Mouse (Mus musculus) testis, postnatal 10 days (tissue): ENCODE results near the gene Gng8.

Experiments used
- DNase-seq: peaks from one replicate; pipeline ENCODE4 v3.0.0; 2021; ENCODE audit warnings: low spot score

Gene Gng8

DNA sequence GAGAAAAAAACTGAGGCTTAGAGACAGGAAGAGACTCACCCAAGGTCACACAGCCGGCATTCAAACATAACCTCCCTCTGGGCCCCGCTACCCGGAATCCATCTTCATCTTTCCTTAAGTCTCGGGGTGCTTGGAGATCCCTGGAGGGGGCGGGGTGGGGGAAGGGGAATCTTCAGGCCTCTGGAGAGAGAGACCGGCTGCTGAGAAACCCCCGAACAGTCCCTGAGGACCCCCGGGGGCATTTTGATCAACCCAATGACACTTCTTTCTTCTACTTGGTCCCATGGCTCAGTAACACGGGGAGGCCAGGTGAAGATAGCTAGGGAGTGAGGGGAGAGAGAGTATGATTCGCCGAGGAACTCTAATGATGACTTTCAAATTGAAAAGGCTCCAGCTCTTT, 15.6 kb upstream of the Gng8 start:
- no peak for DNase-seq

DNA sequence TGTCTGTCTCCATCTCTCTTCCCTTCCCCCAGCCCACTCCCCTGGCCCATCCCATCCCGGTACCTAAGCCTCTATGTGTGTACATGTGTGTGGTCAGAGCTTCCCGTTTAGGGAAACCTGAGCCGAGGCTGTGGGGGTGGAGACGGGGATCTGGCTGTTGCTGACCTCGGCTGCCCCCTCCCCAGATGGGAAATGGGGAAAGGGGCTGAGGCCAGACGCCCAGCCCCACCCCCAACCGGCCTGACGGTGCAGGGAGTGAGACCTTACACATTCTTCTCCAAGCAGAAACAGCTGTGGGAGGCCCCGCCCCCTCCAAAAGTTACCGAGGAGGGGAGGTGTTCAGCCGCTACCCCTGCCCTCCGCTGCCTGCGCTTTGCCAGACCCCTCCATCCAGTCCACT, 15.0 kb upstream of the Gng8 start:
- DNase-seq, result peak; percentile 79

DNA sequence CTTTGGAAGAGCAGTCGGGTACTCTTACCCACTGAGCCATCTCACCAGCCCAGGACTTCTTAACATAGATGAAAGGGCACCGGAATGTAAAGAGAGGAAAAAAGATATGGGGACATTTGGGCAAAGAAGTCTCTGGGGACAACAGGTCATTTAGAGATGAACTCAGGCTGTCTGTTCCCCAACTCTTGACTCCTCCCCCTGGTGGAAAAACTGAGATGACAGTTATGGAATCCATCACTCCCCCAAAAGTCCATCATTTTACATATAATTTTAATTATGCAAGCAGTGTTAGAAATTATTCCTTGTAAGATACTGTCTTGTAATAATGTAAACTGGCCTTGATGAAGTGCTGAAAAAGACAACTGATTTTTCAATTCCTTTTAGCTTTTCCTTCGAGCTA, 13.9 kb upstream of the Gng8 start:
- DNase-seq, result no peak

DNA sequence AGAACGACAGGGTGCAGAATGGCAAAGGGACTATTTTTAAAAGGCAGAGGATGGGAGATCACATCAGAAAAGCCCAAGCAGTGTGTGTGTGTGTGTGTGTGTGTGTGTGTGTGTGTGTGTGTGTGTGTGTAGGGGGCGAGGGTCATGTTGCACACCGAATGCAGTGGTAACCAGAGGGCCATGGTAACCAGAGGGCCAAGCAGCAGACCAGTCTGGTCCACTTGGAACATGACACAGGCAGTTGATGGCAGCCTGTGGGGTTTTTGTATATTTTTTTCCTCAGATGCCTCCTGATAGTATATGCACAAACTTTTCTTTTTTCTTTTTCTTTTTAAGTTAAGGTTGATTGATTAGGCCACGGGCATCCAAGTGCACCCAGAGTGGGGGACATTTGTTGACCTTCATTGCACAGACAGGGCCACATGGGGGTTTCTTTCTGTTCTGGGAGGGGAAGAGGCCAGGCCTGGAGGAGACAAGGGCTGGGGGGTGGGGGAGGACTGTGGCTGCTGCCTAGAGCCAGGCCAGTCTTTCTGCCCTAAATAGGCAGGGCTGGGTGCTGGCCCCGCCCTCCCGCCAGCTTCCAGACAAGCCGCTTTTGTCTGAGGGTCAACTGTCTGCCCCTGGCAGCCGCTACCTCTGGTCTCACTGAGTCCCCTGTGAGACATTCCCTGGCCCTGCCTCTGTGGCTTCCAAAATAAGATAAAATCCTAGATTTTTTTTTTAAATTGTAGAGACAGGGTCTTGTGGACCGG, 11.6 kb upstream of the Gng8 start:
- no peak for DNase-seq

DNA sequence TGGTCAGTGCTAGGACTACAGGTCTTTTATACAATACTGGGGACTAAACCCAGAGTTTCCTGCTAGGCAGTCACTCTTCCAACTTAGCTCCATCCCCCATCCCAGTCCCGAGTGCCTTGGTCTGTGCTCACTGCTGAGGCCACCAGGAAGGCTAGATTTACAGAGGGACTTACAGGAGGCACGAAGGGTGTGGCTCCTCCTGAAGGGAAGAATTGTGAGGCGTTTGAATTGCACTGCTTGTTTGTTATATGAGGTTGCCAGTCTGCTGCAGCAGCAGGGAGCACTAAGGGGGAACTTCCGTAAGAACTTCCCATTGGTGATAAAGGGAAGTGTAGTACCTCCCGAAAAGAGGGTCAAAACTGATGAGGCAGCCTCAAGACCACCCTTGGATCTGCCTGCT, 11.0 kb upstream of the Gng8 start:
- no peak for DNase-seq

DNA sequence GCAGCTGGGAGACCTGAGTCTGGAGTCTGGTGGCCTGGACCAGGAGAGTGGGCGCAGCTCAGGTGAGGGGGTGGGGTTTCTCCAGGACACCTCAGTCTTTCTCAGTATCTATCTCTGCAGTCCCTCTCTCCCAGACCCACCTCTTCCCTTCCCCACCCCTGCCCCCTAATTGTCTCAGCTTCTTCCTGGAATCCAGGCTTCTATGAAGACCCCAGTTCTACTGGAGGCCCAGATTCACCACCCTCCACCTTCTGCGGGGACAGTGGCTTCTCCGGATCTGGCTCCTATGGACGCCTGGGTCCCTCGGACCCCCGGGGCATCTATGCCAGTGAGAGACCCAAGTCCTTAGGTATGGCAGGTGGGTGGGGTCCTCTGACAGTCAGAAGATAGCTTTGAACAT, 8.4 kb upstream of the Gng8 start:
- DNase-seq, result no peak

DNA sequence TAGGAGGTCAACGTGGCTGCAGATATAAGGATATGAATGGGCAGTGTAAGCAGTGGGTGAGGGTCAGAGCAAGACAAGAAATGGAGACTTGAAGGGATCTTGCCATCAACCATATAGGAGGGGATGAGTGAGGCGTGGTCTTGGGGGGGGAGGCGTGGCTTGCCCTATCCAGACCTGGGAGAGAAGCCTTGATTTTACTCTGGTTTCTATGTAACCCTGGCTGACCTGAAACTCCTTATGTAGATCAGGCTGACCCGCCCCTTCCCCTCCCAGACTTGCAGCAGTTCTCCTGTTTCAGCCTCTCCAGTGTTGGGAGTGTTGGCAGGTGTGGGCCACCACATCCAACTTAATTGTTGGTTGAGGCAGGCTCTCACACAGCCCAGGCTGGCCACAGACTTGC, 7.3 kb upstream of the Gng8 start:
- no peak for DNase-seq

DNA sequence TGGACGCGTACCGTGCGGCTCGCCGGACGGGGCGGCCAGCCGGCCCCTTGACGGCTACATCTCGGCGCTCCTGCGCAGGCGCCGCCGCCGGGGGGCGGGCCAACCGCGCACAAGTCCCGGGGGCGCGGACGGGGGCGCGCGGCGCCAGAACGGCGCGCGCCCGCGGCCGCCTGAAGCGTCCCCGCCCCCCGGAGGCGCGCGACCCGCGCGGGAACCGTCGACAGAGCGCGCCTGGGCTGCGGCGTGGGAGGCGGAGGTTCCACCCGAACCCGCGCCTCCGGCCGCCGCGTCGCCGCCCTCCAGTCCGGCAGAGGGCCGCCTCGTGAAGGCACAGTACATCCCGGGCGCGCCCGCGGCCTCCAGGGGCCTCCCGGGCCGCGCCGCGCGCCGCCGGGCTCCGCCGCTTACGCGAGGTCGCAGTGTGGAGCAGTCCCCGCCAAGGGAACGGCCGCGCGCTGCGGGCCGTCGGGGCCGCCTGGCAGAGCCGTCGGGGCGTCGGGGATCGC, 6.3 kb upstream of the Gng8 start:
- peak; percentile 59 for DNase-seq

DNA sequence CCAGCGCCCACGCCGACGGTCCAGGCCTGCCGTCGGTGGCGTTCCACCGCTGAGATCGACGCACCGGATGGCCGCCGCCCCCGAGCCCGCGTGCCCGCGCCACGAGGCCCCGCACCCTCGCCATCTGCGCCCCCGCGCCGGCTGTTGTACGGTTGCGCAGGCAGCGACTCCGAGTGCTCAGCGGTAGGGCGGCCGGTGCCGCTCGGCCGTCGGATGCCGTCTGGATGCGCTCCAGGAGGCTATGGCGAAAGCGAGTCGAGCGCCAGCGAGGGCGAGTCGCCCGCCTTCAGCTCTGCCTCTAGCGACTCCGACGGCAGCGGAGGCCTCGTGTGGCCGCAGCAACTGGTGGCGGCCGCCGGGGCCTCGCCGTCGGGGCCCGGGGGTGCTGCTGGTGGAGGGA, 5.7 kb upstream of the Gng8 start:
- DNase-seq, result no peak

DNA sequence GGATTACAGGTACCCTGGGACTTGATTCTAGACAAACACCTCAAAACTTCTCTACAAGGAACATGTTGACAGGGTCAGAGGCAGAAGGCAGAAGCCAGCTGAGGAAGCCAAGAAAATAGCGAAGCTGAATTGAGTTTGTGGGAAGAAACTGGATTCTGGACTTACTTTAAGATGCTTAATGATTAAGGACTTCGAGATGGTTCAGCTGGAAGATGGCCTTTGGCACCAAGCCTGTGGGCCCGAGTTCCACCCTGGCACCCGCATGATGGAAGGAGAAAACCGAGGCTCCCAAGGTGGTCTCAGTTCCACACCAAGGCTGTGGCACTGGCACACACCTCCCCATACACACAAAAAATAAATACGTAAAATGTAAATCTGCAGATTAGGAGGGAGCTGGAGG, 1.1 kb upstream of the Gng8 start:
- no peak for DNase-seq

DNA sequence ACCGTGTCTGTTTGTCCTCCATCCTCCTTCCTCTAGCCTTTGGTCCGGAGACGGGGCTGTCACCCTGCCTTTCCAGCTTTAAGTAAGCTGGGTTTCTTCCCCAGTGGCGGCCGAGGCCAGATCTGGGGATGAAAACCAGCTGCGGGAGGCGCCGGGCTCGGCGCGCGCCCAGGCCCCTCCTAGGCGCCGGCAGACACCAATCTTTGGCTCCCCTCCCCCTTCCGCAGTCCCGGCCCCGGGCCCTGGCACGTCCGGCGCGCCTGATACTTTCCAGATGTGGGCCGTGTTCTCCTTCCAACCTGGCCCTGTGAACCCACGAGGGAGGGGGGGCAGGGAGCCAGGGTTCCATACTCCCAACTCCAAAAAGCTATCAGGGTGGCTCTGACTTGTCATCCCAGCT, 642 bp upstream of the Gng8 start:
- peak; percentile 87 for DNase-seq

DNA sequence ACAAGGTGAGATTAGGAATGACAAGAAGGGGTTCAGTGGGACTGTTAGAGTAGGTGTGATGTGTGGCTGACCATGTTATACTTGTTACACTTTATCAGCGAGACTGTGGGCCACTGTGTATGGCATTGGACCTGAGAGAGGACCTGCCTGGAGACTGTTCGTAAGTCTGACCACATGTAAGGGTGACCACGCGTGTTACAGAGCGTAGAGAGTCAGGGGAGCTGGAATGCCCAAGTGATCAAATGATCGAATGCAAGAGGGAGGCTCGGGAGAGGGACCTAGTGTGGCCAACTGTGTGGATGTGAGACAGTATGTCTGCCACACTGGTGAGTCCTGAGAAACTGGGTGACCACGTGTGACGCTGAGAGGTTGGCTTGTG, 755 bp downstream of the Gng8 start:
- DNase-seq, result no peak

DNA sequence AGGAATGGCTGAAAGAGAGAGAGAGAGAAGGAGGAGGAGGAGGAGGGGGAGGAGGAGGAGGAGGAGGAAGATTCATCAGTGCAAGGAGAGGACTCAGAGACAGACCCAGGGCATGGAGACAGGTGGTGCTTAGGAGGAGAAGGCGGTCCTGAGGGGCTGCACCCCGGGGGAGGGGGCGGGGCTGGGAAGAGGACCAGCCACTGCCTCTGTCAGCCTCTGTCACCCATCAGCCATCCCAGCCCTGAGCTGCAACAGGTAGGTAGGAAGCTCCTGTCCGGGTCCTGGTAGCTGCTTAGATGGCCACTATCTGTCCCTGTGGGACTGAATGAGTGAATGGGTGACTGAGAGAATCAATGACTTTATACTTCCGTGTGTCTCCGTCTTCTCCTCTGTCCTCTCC, 2.0 kb downstream of the Gng8 start:
- DNase-seq, result peak; percentile 64

DNA sequence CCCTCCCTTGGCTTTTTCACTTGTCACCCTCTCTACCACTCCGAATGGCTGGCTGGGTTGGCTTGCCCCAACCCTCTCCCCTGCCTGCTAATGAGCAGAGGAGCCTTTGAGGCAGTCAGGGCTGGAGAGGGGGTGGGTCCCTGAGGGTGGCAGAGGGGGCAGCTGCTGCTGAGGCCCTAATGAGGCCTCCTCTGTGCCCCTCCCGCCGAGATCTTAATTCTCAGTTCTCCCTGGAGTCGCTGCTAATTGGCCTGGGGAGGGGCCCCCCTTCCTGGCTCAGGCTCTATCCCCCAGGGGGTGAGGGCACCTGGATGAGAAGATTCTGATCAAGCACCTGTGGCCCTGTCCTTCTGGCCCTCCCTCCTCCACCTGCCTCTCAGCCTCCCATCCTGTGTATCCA, 2.7 kb downstream of the Gng8 start:
- DNase-seq, result peak; percentile 43

DNA sequence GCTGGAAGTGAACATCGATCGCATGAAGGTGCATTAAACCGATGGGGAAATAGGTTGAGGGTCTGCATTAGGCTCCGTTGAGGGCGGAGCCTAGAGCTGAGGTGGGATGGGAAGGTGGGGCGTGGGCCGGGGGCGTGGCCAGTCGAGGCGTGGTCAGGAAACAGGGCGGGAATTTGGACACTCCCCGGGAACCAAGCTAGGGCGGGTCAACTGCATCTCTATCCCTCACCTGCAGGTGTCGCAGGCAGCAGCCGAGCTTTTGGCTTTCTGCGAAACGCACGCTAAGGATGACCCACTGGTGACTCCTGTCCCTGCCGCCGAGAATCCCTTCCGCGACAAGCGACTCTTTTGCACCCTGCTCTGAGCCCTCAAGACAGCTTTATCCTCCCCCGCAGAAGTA, 3.4 kb downstream of the Gng8 start:
- DNase-seq, result peak; percentile 91

DNA sequence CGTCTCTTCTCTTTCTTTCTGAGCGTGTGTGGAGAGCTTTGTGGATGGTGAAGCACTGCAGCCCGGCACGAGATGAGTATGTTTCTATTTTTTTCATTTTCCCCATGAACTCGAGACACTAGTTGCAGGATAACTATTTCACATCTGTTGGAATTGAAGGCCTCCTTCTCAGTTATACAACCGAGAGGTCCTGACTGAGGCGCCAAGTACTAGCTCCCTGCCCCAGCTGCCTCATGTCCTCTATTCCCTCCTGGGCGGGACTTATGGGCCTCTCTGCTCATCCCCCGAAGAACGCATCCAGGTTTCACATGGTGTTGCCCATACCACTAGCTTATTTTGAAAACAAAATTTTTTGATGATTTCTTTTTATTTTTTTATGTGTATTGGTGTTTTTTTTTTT, 3.9 kb downstream of the Gng8 start:
- DNase-seq, result peak; percentile 42

DNA sequence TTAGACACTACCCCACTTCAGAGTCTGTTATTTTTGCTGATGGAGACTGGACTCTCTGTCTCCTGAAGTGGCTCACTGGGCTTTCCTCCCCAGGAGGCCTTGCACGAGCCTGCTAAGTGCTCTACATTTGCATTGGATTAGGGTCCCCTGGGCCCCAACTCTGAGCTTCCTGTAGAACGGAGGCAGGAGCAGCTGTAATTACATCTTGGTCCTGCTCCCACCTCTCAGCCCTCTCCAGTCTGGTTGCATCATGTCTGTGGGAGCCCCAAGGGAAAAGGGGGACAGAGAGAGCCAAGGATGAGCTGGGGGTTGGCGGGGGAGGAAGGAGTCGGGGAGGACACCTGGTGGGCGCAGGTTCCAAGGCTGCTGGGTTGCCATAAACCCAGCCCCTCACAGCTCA, 8.9 kb downstream of the Gng8 start:
- no peak for DNase-seq

DNA sequence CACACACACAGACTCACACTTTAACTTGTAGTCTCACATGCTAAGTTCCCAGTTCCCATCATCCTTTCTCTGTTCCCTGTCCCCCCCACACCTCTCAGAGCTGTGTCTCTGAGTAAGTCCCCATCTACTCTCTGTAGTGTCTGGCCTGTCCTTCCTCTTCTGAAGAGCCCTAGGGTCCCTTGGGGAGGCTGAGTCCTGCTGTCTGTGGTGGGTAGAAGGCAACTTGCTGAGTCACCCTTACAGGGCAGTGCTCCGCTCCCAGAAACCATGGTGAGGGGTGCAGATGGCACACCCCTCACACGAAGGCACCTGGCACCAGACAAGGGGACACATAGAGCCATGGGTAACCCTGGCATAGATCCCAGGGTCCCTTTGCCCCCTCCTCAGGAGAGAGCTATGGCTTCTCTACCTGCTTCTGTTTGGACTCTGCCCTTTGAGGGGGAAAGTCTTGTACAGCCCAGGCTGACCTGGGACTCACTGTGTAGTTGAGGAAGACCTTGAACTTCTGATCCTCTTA, 11.9 kb downstream of the Gng8 start:
- DNase-seq, result no peak

DNA sequence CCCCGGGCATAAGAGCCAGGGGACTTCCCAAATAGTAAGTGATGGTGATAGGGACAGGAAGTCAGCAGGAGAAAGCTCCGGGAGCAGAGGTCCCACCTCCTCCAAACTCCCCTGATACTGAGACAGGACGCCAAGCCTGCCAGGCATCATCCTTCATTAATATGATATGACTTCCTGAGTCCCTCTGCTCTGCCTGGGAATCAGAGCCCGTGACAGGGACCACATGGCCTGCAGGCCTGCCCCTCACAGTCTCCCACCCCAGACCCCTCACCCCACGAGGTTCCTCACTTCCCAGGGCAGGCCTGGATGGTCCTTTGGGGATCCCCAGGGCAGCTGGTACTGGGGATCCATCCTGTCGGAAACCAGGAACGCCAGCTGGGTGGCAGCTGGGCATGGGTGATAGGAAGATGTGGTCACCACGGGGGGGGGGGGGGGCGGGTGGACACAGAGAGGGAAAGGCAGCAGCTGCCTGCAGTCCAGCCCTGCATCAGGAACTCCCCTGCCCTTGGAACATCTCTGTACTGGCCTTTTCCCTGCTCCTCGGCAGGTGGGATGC, 12.6 kb downstream of the Gng8 start:
- DNase-seq, result no peak

DNA sequence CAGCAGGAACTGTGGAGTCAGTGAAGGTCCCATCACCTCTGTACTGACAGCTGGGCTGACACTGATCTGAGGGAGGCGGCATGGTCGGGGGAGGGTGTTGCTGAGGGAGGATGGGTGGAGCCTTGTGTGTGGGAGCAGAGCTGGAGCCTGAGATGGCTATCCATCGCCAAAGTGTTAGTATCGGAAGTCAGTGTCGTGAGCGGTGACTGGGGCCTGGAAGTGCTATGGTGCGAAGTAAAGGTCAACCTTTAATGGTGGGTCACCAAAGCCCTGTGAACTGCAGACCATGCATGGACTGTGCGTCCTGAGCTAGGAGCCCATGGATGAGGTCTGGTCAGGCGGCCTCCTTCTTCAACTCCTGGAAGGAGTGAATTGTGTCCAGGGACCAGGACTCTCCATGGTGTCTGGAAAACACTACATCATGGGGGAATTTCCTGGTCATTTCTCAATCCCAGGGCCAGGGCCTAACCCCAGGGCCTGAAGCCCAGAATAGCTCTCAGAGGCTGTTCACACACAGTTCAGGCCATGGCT, 14.0 kb downstream of the Gng8 start:
- no peak for DNase-seq

DNA sequence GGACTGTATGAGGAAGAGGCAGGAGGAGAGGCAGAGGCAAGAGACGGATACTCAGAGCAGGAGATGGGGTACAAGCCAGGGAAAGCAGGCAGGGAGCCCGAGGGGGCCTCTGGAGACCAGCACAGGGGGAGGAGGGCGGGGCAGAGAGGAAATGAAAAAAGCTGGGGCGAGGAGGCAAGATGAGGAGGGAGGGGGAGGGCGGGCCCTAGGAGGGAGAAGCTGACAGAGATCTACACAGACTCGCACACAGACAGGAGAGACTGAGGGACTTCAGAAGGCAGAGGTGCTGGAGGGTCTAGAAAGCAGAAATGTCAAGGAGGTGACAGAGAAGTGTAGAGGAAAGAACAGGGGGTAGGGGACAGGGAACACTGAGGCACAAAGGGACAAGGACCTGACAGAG, 14.7 kb downstream of the Gng8 start, which contains the start of gene Ptgir:
Ptgir (plus strand) TSS at position 210 of the 400 bp plus-strand sequence.
- DNase-seq, result no peak

DNA sequence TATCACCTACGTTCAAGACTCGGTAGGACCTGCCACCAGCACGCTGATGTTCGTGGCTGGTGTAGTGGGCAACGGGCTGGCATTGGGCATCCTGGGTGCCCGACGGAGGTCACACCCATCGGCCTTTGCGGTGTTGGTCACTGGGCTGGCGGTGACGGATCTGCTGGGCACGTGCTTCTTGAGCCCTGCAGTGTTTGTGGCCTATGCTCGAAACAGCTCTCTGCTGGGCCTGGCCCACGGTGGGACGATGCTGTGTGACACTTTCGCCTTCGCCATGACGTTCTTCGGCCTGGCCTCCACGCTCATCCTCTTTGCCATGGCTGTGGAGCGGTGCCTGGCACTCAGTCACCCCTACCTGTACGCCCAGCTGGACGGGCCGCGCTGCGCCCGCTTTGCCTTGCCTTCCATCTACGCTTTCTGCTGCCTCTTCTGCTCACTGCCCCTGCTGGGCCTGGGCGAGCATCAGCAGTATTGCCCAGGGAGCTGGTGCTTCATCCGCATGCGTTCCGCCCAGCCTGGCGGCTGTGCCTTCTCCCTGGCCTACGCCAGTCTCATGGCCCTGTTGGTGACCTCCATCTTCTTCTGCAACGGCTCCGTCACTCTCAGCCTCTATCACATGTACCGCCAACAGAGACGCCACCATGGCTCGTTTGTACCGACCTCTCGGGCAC, 15.4 kb downstream of the Gng8 start:
- DNase-seq, result no peak

DNA sequence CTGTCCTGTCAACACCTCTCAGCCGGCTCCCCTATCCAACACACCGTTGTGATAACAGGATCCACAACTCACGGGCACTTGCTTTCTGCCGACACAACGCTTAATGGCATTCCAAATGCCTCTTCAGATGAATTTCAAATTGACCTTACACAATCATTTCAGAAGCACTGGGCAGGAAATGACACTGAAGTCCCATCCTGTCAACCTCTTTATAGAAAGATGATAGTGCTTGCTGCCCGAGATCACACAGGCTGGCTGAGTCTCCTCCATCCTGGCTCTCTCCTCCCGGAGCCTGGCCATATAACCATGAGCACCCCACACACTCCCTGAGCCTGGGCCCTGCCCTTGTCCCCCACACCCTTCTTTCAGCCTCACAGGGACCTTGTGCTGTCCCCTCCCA, 16.3 kb downstream of the Gng8 start:
- DNase-seq, result no peak
